Mouse (Mus musculus): ENCODE results near the gene Taf7l. TPM values are rescaled to one million over a fixed set of nuclear protein-coding genes. Genes with fewer than 3 reads are reported as not detected.

Gene Taf7l
- not detected in 2 replicates for polyA plus RNA-seq (2012; rRNA removed)

DNA sequence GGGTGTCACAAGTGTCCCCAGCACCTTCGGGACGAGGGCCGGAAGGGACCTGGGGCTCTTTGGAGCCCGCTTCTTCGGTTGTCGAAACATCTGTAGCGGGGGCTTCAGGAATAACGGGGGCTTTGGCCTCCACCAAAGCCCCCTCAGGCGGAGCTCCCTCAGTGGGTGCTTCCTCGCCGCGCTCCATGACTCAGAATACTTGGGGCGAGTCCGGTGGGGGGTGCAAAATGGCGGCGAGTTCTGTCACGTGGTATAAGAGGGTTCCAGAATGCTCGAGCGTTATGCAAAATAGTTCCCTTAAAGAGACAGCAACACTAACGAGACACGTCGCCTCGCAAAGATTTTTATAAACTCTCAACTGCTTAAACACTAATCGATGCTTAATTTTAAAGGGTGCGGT is at the start of gene Taf7l:
TSS of gene Taf7l (minus strand) at position 201 of the 400 bp plus-strand sequence.
- no peaks in the 10 kb centered on the region for H3K4me1 ChIP-seq (ENCODE audit: control insufficient read depth, insufficient read depth, insufficient read length)
- 90% methylated on average over 25 of the region's 25 CpGs for WGBS
- H3K27me3 ChIP-seq (ENCODE audit: control insufficient read depth, insufficient read depth, low read length) = no peaks in the 10 kb centered on the region
- no peak within 1 kb of the TSS for H3K27ac ChIP-seq (ENCODE audit: insufficient read depth, low read length)
- no peak for DNase-seq (ENCODE audit: low read depth in 1 of 2, low spot score in 2 of 2)
- no peaks in the 10 kb centered on the region for H3K36me3 ChIP-seq (ENCODE audit: control insufficient read depth, insufficient read depth, low read length)
- no peak within 1 kb of the TSS for H3K4me3 ChIP-seq (ENCODE audit: extremely low read depth, insufficient read depth, insufficient read length)
- TF ChIP-seq CTCF (IDR thresholded peaks at IDR 0.05; ENCODE audit: extremely low read depth, insufficient read depth, insufficient read length, insufficient replicate concordance) (no peak), POLR2A (IDR thresholded peaks at IDR 0.05; ENCODE audit: low read depth, low read length) (no peak)

DNA sequence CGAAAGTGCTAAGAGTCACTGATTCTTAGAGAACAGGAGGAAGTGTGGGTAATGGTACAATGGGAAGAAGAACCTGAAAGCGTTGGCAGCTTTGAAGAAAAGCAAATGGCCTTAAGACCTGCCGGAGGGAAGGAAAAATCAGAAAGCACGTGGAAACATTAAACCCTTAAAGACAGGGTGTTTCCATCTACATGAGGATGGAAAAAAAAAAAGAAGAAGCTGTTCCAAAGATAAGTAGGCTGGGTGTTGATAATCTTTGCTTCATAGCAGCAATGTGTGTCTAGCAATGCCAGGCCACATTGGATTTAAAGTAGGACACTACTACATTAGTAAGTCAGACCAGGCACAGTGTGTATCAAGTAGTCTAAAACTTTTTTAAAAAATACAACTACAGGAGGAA is 49.0 kb upstream of the Taf7l start:
- no peak for DNase-seq (ENCODE audit: low read depth in 1 of 2, low spot score in 2 of 2)
- WGBS = 74% methylated on average over 4 of the region's 4 CpGs
- Histone ChIP-seq H3K4me1 (ENCODE audit: control insufficient read depth, insufficient read depth, insufficient read length) (no peaks in the 10 kb centered on the region), H3K27ac (ENCODE audit: insufficient read depth, low read length) (no peak overlapping the region), H3K27me3 (ENCODE audit: control insufficient read depth, insufficient read depth, low read length) (no peaks in the 10 kb centered on the region), H3K4me3 (ENCODE audit: extremely low read depth, insufficient read depth, insufficient read length) (no peak overlapping the region), H3K36me3 (ENCODE audit: control insufficient read depth, insufficient read depth, low read length) (no peaks in the 10 kb centered on the region)
- no peak for TF ChIP-seq CTCF (IDR thresholded peaks at IDR 0.05; ENCODE audit: extremely low read depth, insufficient read depth, insufficient read length, insufficient replicate concordance)
- TF ChIP-seq POLR2A (IDR thresholded peaks at IDR 0.05; ENCODE audit: low read depth, low read length) = no peak

DNA sequence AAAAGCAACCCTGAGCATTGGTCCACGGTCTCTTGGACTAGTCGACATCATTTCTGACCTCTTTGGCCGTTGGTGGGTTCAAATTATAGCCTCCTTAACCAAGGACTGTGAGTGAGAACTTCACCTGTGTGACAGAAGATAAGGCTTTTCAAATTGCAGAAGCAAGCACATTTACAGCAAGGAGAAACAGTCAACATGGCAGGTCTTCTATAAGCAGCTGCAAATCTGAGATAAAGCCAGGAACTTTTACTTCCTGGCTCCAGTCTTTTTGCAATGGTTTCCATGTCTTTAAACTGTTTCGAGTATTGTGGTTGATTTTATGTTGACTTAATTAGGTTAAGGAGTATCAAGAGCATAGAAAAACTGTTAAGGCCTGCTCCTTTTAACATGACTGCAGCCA is 47.5 kb upstream of the Taf7l start:
- no peak for TF ChIP-seq POLR2A (IDR thresholded peaks at IDR 0.05; ENCODE audit: low read depth, low read length)
- TF ChIP-seq CTCF (IDR thresholded peaks at IDR 0.05; ENCODE audit: extremely low read depth, insufficient read depth, insufficient read length, insufficient replicate concordance) = no peak
- Histone ChIP-seq H3K4me1 (ENCODE audit: control insufficient read depth, insufficient read depth, insufficient read length) (no peaks in the 10 kb centered on the region), H3K27me3 (ENCODE audit: control insufficient read depth, insufficient read depth, low read length) (no peaks in the 10 kb centered on the region), H3K36me3 (ENCODE audit: control insufficient read depth, insufficient read depth, low read length) (no peaks in the 10 kb centered on the region), H3K27ac (ENCODE audit: insufficient read depth, low read length) (no peak overlapping the region), H3K4me3 (ENCODE audit: extremely low read depth, insufficient read depth, insufficient read length) (no peak overlapping the region)
- WGBS = 66% methylated on average over 4 of the region's 4 CpGs
- no peak for DNase-seq (ENCODE audit: low read depth in 1 of 2, low spot score in 2 of 2)

GRCm38 (mm10) chrX:134509473-134509872 is 33.2 kb upstream of the Taf7l start:
- Histone ChIP-seq H3K27me3 (ENCODE audit: control insufficient read depth, insufficient read depth, low read length) (no peaks in the 10 kb centered on the region), H3K4me3 (ENCODE audit: extremely low read depth, insufficient read depth, insufficient read length) (no peak overlapping the region), H3K4me1 (ENCODE audit: control insufficient read depth, insufficient read depth, insufficient read length) (no peaks in the 10 kb centered on the region), H3K36me3 (ENCODE audit: control insufficient read depth, insufficient read depth, low read length) (no peaks in the 10 kb centered on the region), H3K27ac (ENCODE audit: insufficient read depth, low read length) (no peak overlapping the region)
- DNase-seq (ENCODE audit: low read depth in 1 of 2, low spot score in 2 of 2) = no peak
- TF ChIP-seq POLR2A (IDR thresholded peaks at IDR 0.05; ENCODE audit: low read depth, low read length) (no peak), CTCF (IDR thresholded peaks at IDR 0.05; ENCODE audit: extremely low read depth, insufficient read depth, insufficient read length, insufficient replicate concordance) (no peak)
- 14% methylated on average over 2 of the region's 2 CpGs for WGBS

DNA sequence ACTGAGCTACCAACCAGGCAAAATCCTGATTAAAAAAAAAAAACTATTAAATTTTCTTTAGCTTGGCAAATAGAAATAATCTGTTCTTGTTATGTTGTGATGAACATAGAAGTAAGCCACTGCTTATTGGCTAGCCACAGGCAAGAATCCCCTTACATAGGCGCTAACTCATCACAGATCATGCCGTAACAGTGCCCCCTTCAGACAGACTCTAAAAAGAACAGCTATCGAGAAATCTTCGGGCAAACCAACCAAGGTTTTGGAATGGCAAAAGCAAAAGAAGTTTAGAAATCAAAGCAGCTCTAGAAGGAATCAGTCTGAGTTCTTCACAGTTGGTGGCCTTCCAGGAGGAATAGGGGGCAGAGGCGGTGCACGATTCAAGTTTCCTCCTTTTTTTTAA is 31.7 kb upstream of the Taf7l start:
- Histone ChIP-seq H3K36me3 (ENCODE audit: control insufficient read depth, insufficient read depth, low read length) (no peaks in the 10 kb centered on the region), H3K4me1 (ENCODE audit: control insufficient read depth, insufficient read depth, insufficient read length) (no peaks in the 10 kb centered on the region), H3K4me3 (ENCODE audit: extremely low read depth, insufficient read depth, insufficient read length) (no peak overlapping the region), H3K27me3 (ENCODE audit: control insufficient read depth, insufficient read depth, low read length) (no peaks in the 10 kb centered on the region), H3K27ac (ENCODE audit: insufficient read depth, low read length) (no peak overlapping the region)
- no peak for DNase-seq (ENCODE audit: low read depth in 1 of 2, low spot score in 2 of 2)
- 78% methylated on average over 6 of the region's 6 CpGs for WGBS
- TF ChIP-seq POLR2A (IDR thresholded peaks at IDR 0.05; ENCODE audit: low read depth, low read length) (no peak), CTCF (IDR thresholded peaks at IDR 0.05; ENCODE audit: extremely low read depth, insufficient read depth, insufficient read length, insufficient replicate concordance) (no peak)

DNA sequence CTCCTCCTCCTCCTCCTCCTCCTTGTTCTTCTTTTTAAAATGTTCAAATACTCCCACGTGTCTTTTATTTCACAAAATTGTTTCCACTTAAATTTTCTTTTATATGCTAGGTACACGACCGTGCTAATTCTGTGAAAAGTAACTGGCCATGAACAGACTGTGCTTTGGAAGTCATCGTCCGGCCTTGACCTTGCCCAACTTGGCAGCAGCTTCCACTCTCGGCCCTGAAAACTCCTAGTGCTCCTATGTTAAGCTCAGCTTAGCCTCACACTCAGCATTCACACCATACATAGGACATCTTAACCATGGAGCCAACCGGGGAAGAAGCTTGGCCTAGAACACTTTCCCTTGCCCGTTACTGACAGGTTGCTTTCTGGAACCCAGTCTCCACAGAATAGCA is 24.4 kb upstream of the Taf7l start:
- no peak overlapping the region for H3K27ac ChIP-seq (ENCODE audit: insufficient read depth, low read length)
- H3K4me1 ChIP-seq (ENCODE audit: control insufficient read depth, insufficient read depth, insufficient read length) = no peaks in the 10 kb centered on the region
- TF ChIP-seq POLR2A (IDR thresholded peaks at IDR 0.05; ENCODE audit: low read depth, low read length) (no peak), CTCF (IDR thresholded peaks at IDR 0.05; ENCODE audit: extremely low read depth, insufficient read depth, insufficient read length, insufficient replicate concordance) (no peak)
- H3K4me3 ChIP-seq (ENCODE audit: extremely low read depth, insufficient read depth, insufficient read length) = no peak overlapping the region
- no peaks in the 10 kb centered on the region for H3K36me3 ChIP-seq (ENCODE audit: control insufficient read depth, insufficient read depth, low read length)
- no peaks in the 10 kb centered on the region for H3K27me3 ChIP-seq (ENCODE audit: control insufficient read depth, insufficient read depth, low read length)
- DNase-seq (ENCODE audit: low read depth in 1 of 2, low spot score in 2 of 2) = no peak
- 72% methylated on average over 8 of the region's 8 CpGs for WGBS

- no peaks in the 10 kb centered on the region for H3K36me3 ChIP-seq (ENCODE audit: control insufficient read depth, insufficient read depth, low read length)
- H3K27ac ChIP-seq (ENCODE audit: insufficient read depth, low read length) = no peak overlapping the region
- no peak for DNase-seq (ENCODE audit: low read depth in 1 of 2, low spot score in 2 of 2)
- no peak overlapping the region for H3K4me3 ChIP-seq (ENCODE audit: extremely low read depth, insufficient read depth, insufficient read length)
- TF ChIP-seq CTCF (IDR thresholded peaks at IDR 0.05; ENCODE audit: extremely low read depth, insufficient read depth, insufficient read length, insufficient replicate concordance) = no peak
- no peak for TF ChIP-seq POLR2A (IDR thresholded peaks at IDR 0.05; ENCODE audit: low read depth, low read length)
- no peaks in the 10 kb centered on the region for H3K4me1 ChIP-seq (ENCODE audit: control insufficient read depth, insufficient read depth, insufficient read length)
- WGBS = 65% methylated on average over 3 of the region's 3 CpGs
- H3K27me3 ChIP-seq (ENCODE audit: control insufficient read depth, insufficient read depth, low read length) = no peaks in the 10 kb centered on the region
These were observed 5.4 kb upstream of the Taf7l start for GRCm38 (mm10) chrX:134481720-134482119.
